Mouse (Mus musculus): ENCODE measurements at regions not wholly inside any gene's neighbourhood (a gene's known extent, or its start where the extent isn't known, plus 50 kb on each side); places are given as distances from the start of the nearest gene placed in this dataset.

- TF ChIP-seq POLR2A (IDR thresholded peaks at IDR 0.05; ENCODE audit: low read depth, low read length) (no peak), CTCF (conservative IDR thresholded peaks at IDR 0.05; ENCODE audit: insufficient read depth, insufficient read length, low read depth, low read length) (no peak)
Observed at GRCm38 (mm10) chr10:70843848-70844247, 188.1 kb upstream of the Phyhipl start.
